8 mouse cellular contexts compared by ENCODE assay signal in genomic region chr7:25187662-25188650, GRCm38 (mm10). TPM values are rescaled to one million over a fixed set of nuclear protein-coding genes. Genes with fewer than 3 reads are reported as not detected.
DNase-seq lines count a peak whose midpoint lies in the region; ATAC-seq and TF ChIP-seq lines count a peak whose summit lies in the region.

No protein-coding gene starts in this region.

- no peaks in the 10 kb centered on the region for H3K36me3 ChIP-seq in hindbrain, embryonic 16.5 days (ENCODE audit: control insufficient read depth, insufficient read depth, low read length)

- POLR2A ChIA-PET in Patski (lab: Charles Lee): interaction anchor here (0.9 kb wide), 1 partner anchor 215 kb away, joined by 3 read pairs; no protein-coding TSS in a partner anchor

- H3K4me3 ChIP-seq in hindbrain, embryonic 16.5 days (ENCODE audit: low read length): no peak overlapping the region

- no peak for ATAC-seq in Patski
- ATAC-seq in hindbrain, embryonic 16.5 days: peak; percentile 90

- H3K4me1 ChIP-seq in hindbrain, embryonic 16.5 days (ENCODE audit: control insufficient read depth, insufficient read depth, low read depth, low read length): no peaks in the 10 kb centered on the region

- DNase-seq in Patski (ENCODE audit: low read depth, low spot score): peak; percentile 22
- DNase-seq in cerebellum, postnatal 25 days: peak; percentile 94
- peak; percentile 85 for DNase-seq in gastrocnemius, adult 18-20 months (ENCODE audit: low spot score)
- peak; percentile 68 for DNase-seq in left cerebral cortex, adult 11 months (ENCODE audit: low spot score)
- peak; percentile 91 for DNase-seq in lung, postnatal 36 days
- peak; percentile 86 for DNase-seq in retina, postnatal 7 days (ENCODE audit: low read depth, low spot score)
- DNase-seq in urinary bladder, adult 18-20 months (ENCODE audit: low spot score in 2 of 2): peak; percentile 74 to 81

- H3K4me2 ChIP-seq in hindbrain, embryonic 16.5 days (ENCODE audit: low read length): peak overlapping the region; percentile 22; the same call in 1 of the 2 replicates

- H3K9me3 ChIP-seq in hindbrain, embryonic 16.5 days (ENCODE audit: control insufficient read depth, low read length): no peaks in the 10 kb centered on the region

- peak; percentile 88 for TF ChIP-seq CTCF in Patski (IDR thresholded peaks at IDR 0.05)

- CTCF ChIA-PET in Patski (lab: Charles Lee): interaction anchor here (0.6 to 2.2 kb wide), 14 partner anchors 8 to 216 kb away, joined by 3 to 11 read pairs (median 4); partner anchors contain the start of gene Pou2f2

- H3K9ac ChIP-seq in hindbrain, embryonic 16.5 days (ENCODE audit: low read depth, low read length): no peak overlapping the region

- 28% methylated on average over 21 of the region's 21 CpGs for WGBS in hindbrain, embryonic 16.5 days

- in situ Hi-C loops in Patski (cut with MboI; ENCODE audit: low pct_unique_long_range_greater_than_20kb): loop anchor here (25.0 kb wide), 1 partner anchor 399 kb away; no protein-coding TSS in a partner anchor

- no peak overlapping the region for H3K27ac ChIP-seq in hindbrain, embryonic 16.5 days (ENCODE audit: low read depth, low read length)

- peaks cover 4% of the 10 kb centered on the region for H3K27me3 ChIP-seq in Patski
- H3K27me3 ChIP-seq in hindbrain, embryonic 16.5 days (replicated peaks; ENCODE audit: control insufficient read depth, insufficient read depth, low read length): peaks cover 2% of the 10 kb centered on the region

RNA-seq across cellular contexts. Expression of gene Pou2f2, which starts 8.4 kb away (rescaled TPM):
- 0.09 TPM for polyA plus RNA-seq in Patski (2021)
- under 1 TPM; 0.07 to 0.09 TPM for total RNA-seq in gastrocnemius, adult 18-20 months (2021)
- polyA plus RNA-seq in hindbrain, embryonic 16.5 days (2015; fragmentation: Nextera tagmentation; extraction: Ambion mirVana): 19.8 and 28.7 TPM in 2 replicates

RNA-seq across cellular contexts. Expression of gene Dedd2, which starts 32.5 kb away (rescaled TPM):
- 18.1 TPM for polyA plus RNA-seq in Patski (2021)
- total RNA-seq in gastrocnemius, adult 18-20 months (2021): 1 to 10 TPM; 8.3 to 8.4 TPM
- 14.2 and 14.8 TPM in 2 replicates for polyA plus RNA-seq in hindbrain, embryonic 16.5 days (2015; fragmentation: Nextera tagmentation; extraction: Ambion mirVana)

RNA-seq across cellular contexts. Expression of gene Zfp526, which starts 33.3 kb away (rescaled TPM):
- polyA plus RNA-seq in Patski (2021): 7.6 TPM
- total RNA-seq in gastrocnemius, adult 18-20 months (2021): 1 to 10 TPM; 4.7 to 5.3 TPM
- polyA plus RNA-seq in hindbrain, embryonic 16.5 days (2015; fragmentation: Nextera tagmentation; extraction: Ambion mirVana): 1.6 and 1.8 TPM in 2 replicates

RNA-seq across cellular contexts. Expression of gene Gsk3a, which starts 49.7 kb away (rescaled TPM):
- polyA plus RNA-seq in Patski (2021): 93.7 TPM
- total RNA-seq in gastrocnemius, adult 18-20 months (2021): 10 to 100 TPM; 83.2 to 83.8 TPM
- polyA plus RNA-seq in hindbrain, embryonic 16.5 days (2015; fragmentation: Nextera tagmentation; extraction: Ambion mirVana): 13.0 and 16.4 TPM in 2 replicates

Comparison
In these comparisons a context has a peak if more than half of its experiments do, and no peak if none do; other contexts are left out.
1. DNase-seq: peak in every context shown above with its lines; median percentile 94 in cerebellum, postnatal 25 days; 91 in lung, postnatal 36 days; 86 in retina, postnatal 7 days; 85 in gastrocnemius, adult 18-20 months; 78 in urinary bladder, adult 18-20 months; 68 in left cerebral cortex, adult 11 months; 22 in Patski.
2. RNA of gene Pou2f2, which starts 8.4 kb away (polyA plus RNA-seq): 19.8 to 28.7 TPM in hindbrain, embryonic 16.5 days; 0.09 TPM in Patski (single experiment); every median in the first group is over 10 times any median in the second.